Mouse (Mus musculus): ENCODE measurements around the gene Olfr1359. TPM values are rescaled to one million over a fixed set of nuclear protein-coding genes. Genes with fewer than 3 reads are reported as not detected.
"Not testable (repeated sequence)": the region's sequence is repeated elsewhere in the genome, so short reads cannot be mapped to it uniquely, and the experiment has no call there.

Gene Olfr1359
- polyA plus RNA-seq, 1 experiment from 2014 or later = not detected

- TF ChIP-seq CTCF (IDR thresholded peaks at IDR 0.05) (no peak), EP300 (IDR thresholded peaks at IDR 0.05) (no peak)
- DNase-seq (ENCODE audit: low spot score) (no peak), ATAC-seq (no peak)
- Histone ChIP-seq H3K36me3 (ENCODE audit: insufficient read depth, low read length) (no peaks in the 10 kb centered on the region), H3K27ac (ENCODE audit: low read length) (no peak overlapping the region), H3K4me3 (ENCODE audit: low read depth, low read length) (peak overlapping the region; percentile 26; the same call in 1 of the 2 replicates), H3K9me3 (ENCODE audit: low read length) (no peaks in the 10 kb centered on the region), H3K4me2 (replicated peaks; ENCODE audit: low read depth, low read length) (peak overlapping the region; percentile 67; the same call in 1 of the 2 replicates), H3K27me3 (replicated peaks; ENCODE audit: insufficient read depth, low read length) (no peaks in the 10 kb centered on the region), H3K9ac (replicated peaks; ENCODE audit: low read depth) (no peak overlapping the region), H3K4me1 (ENCODE audit: insufficient read depth, low read depth, low read length) (peaks cover 17% of the 10 kb centered on the region; the same call in 1 of the 2 replicates)
- 52% methylated on average over 4 of the region's 4 CpGs for WGBS
Measured at GRCm38 (mm10) chr13:21718381-21719080, 20.6 kb downstream of the Olfr1359 start.

- H3K4me1 ChIP-seq (ENCODE audit: insufficient read depth, low read depth, low read length); H3K27me3 ChIP-seq (replicated peaks; ENCODE audit: insufficient read depth, low read length); H3K27ac ChIP-seq (ENCODE audit: low read length); H3K36me3 ChIP-seq (ENCODE audit: insufficient read depth, low read length); H3K9me3 ChIP-seq (ENCODE audit: low read length); H3K9ac ChIP-seq (replicated peaks; ENCODE audit: low read depth): not testable (repeated sequence)
- ATAC-seq (peak; percentile 27), DNase-seq (ENCODE audit: low spot score) (peak; percentile 29)
- WGBS = under 1% methylated on average over 19 of the region's 44 CpGs
- peak overlapping the region; percentile 29; the same call in 1 of the 2 replicates for H3K4me3 ChIP-seq (ENCODE audit: low read depth, low read length)
- H3K4me2 ChIP-seq (replicated peaks; ENCODE audit: low read depth, low read length) = peak overlapping the region; percentile 58
Measured at GRCm38 (mm10) chr13:21721107-21721756, 23.3 kb downstream of the Olfr1359 start.

GRCm38 (mm10) chr13:21721757-21722372, 24.0 kb downstream of the Olfr1359 start, which contains the start of gene Hist1h2bm:
Gene Hist1h2bm, plus strand, starts transcription at chr13:21722044.
- H3K4me1 ChIP-seq (ENCODE audit: insufficient read depth, low read depth, low read length); H3K27me3 ChIP-seq (replicated peaks; ENCODE audit: insufficient read depth, low read length); H3K9ac ChIP-seq (replicated peaks; ENCODE audit: low read depth); H3K36me3 ChIP-seq (ENCODE audit: insufficient read depth, low read length); H3K9me3 ChIP-seq (ENCODE audit: low read length): not testable (repeated sequence)
- DNase-seq (ENCODE audit: low spot score) (peak; percentile 99), ATAC-seq (peak; percentile 97)
- peak within 1 kb of the TSS; percentile 58 for H3K4me2 ChIP-seq (replicated peaks; ENCODE audit: low read depth, low read length)
- H3K4me3 ChIP-seq (ENCODE audit: low read depth, low read length) = peak within 1 kb of the TSS; percentile 29
- WGBS = under 1% methylated on average over 25 of the region's 37 CpGs
- 0 out of 2 replicates have a peak within 1 kb of the TSS, but pooled peaks have one; percentile 32 for H3K27ac ChIP-seq (ENCODE audit: low read length)

- DNase-seq (ENCODE audit: low spot score) (peak; percentile 57), ATAC-seq (peak; percentile 36)
- peak overlapping the region; percentile 58 for H3K4me2 ChIP-seq (replicated peaks; ENCODE audit: low read depth, low read length)
- peaks cover 5% of the 10 kb centered on the region; the same call in 1 of the 2 replicates for H3K4me1 ChIP-seq (ENCODE audit: insufficient read depth, low read depth, low read length)
- no peak for TF ChIP-seq EP300 (IDR thresholded peaks at IDR 0.05)
- no peak for TF ChIP-seq CTCF (IDR thresholded peaks at IDR 0.05)
- H3K9ac ChIP-seq (replicated peaks; ENCODE audit: low read depth) = no peak overlapping the region
- WGBS = 4% methylated on average over 7 of the region's 11 CpGs
- no peaks in the 10 kb centered on the region for H3K36me3 ChIP-seq (ENCODE audit: insufficient read depth, low read length)
- no peaks in the 10 kb centered on the region for H3K27me3 ChIP-seq (replicated peaks; ENCODE audit: insufficient read depth, low read length)
- no peak overlapping the region for H3K27ac ChIP-seq (ENCODE audit: low read length)
- no peaks in the 10 kb centered on the region for H3K9me3 ChIP-seq (ENCODE audit: low read length)
- H3K4me3 ChIP-seq (ENCODE audit: low read depth, low read length) = peak overlapping the region; percentile 29; the same call in 1 of the 2 replicates
Measured at GRCm38 (mm10) chr13:21722373-21722925, 24.5 kb downstream of the Olfr1359 start.

GRCm38 (mm10) chr13:21722993-21723836, 25.3 kb downstream of the Olfr1359 start:
- H3K36me3 ChIP-seq (ENCODE audit: insufficient read depth, low read length) = no peaks in the 10 kb centered on the region
- H3K4me1 ChIP-seq (ENCODE audit: insufficient read depth, low read depth, low read length) = peaks cover 2% of the 10 kb centered on the region; the same call in 1 of the 2 replicates
- no peak overlapping the region for H3K4me2 ChIP-seq (replicated peaks; ENCODE audit: low read depth, low read length)
- TF ChIP-seq EP300 (IDR thresholded peaks at IDR 0.05) (no peak), CTCF (IDR thresholded peaks at IDR 0.05) (no peak)
- H3K27ac ChIP-seq (ENCODE audit: low read length) = no peak overlapping the region
- no peaks in the 10 kb centered on the region for H3K9me3 ChIP-seq (ENCODE audit: low read length)
- no peak overlapping the region for H3K9ac ChIP-seq (replicated peaks; ENCODE audit: low read depth)
- no peaks in the 10 kb centered on the region for H3K27me3 ChIP-seq (replicated peaks; ENCODE audit: insufficient read depth, low read length)
- 31% methylated on average over 5 of the region's 5 CpGs for WGBS
- H3K4me3 ChIP-seq (ENCODE audit: low read depth, low read length) = no peak overlapping the region
- no peak for DNase-seq (ENCODE audit: low spot score)
- no peak for ATAC-seq

Data from lung, postnatal 0 days (tissue).